Mouse (Mus musculus) stomach, postnatal 0 days (tissue): ENCODE measurements at regions not wholly inside any gene's neighbourhood (a gene's known extent, or its start where the extent isn't known, plus 50 kb on each side); places are given as distances from the start of the nearest gene placed in this dataset.

ENCODE experiments used
- ATAC-seq: fragments of 200-750 bp; cut with Nextera tagmentation; 2 replicates; pipeline ENCODE4 v1.8.0; 2017; ENCODE audit not compliant: low FRiP score, low TSS enrichment
- DNase-seq: peaks from one replicate; pipeline ENCODE4 v3.0.0-alpha.2; 2016; ENCODE audit warnings: low spot score
- H3K27ac ChIP-seq: fragments of 300-500 bp; sonication (generic); replicated peaks from 2 replicates; pipeline ENCODE4 v1.5.1; 2014; ENCODE audit warnings: mild to moderate bottlenecking, control low read depth
- H3K27me3 ChIP-seq: fragments of 300-500 bp; sonication (generic); 2 replicates; pipeline ENCODE4 v1.6.1; 2014; ENCODE audit warnings: low read length; ENCODE audit not compliant: control insufficient read depth, insufficient read depth
- H3K36me3 ChIP-seq: fragments of 300-500 bp; sonication (generic); 2 replicates; pipeline ENCODE4 v1.6.1; 2014; ENCODE audit warnings: low read length, mixed read lengths; ENCODE audit not compliant: control insufficient read depth, insufficient read depth
- H3K4me1 ChIP-seq: fragments of 300-500 bp; sonication (generic); replicated peaks from 2 replicates; pipeline ENCODE4 v1.6.1; 2014; ENCODE audit warnings: antibody characterized with exemption; ENCODE audit not compliant: control insufficient read depth, insufficient read depth
- H3K4me2 ChIP-seq: fragments of 300-500 bp; sonication (generic); replicated peaks from 2 replicates; pipeline ENCODE4 v1.6.1; 2014; ENCODE audit warnings: low read depth, mild to moderate bottlenecking, control low read depth, moderate library complexity
- H3K4me3 ChIP-seq: fragments of 300-500 bp; sonication (generic); 2 replicates; pipeline ENCODE4 v1.5.1; 2014; ENCODE audit warnings: low read depth, low read length, control low read depth
- H3K9ac ChIP-seq: fragments of 300-500 bp; sonication (generic); 2 replicates; pipeline ENCODE4 v1.6.1; 2014; ENCODE audit warnings: mild to moderate bottlenecking, low read length, control low read depth, mixed read lengths
- H3K9me3 ChIP-seq: fragments of 300-500 bp; sonication (generic); 2 replicates; pipeline ENCODE4 v1.6.1; 2016; ENCODE audit warnings: low read length; ENCODE audit not compliant: control insufficient read depth
- CTCF ChIP-seq: IDR thresholded peaks from 2 replicates; pipeline ENCODE4 v1.5.1; 2016; ENCODE audit warnings: antibody characterized with exemption, low read depth, mild to moderate bottlenecking, moderate library complexity
- EP300 ChIP-seq: optimal IDR thresholded peaks from 2 replicates; pipeline ENCODE3; 2016; ENCODE audit warnings: antibody characterized with exemption
- WGBS: fragments of 180-500 bp; shearing (Covaris S2); extraction: QIAGEN DNeasy Blood & Tissue Kit; methylation state at CpG from one replicate; pipeline ENCODE4 v1.1.7; 2014; 5-methylcytosine and 5-hydroxymethylcytosine counted together

DNA sequence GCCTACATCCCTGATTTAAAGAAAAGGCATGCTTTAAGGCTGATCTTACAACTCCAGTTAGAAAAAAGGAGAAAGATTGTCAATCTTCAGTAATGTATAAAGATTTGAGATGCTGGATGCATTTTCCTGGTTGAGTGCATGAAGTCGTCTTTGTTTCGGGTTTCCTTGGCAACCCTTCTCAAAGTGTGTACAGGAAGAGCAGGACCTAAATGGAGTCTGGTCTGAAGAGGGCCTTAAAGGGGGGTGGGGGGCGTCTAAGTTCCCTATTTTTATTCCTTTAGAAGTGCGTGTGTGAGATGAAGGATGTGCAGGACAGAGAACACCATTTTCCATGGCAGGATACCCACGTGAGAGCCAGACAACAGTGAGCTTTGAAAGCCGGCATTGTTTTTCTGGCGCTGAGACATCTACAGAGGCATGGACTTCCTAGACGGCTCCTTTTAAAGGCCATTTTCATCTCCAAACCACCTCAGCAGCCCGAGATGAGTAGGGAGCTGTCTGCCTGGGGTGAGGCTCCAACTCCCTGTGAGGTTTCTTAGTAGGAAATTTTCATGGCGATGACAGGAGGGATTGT is 319.2 kb upstream of the G2e3 start:
- TF ChIP-seq CTCF = no peak
- TF ChIP-seq EP300 = no peak
- WGBS = 55% methylated on average over 10 of the region's 10 CpGs
- no peak for ATAC-seq

DNA sequence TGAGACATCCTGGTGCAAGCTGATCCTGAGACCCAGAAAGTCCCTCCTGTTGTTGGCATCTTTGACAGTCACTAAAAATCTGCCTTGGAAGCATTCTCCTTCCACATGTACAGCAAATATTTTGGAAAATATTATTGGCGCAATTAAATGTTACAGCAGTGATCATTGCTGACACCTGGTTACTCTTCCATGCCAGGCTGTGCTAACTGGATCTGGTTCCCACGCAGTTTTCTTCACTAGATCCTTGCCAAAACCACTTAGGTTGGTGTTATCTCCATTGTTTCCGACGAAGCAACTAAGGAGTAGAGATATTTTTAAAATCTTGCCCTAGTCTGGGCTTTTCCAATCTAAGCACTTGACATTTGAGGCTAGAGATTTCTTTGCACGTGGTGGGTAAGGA is 321.8 kb upstream of the G2e3 start:
- Histone ChIP-seq H3K9me3 (no peaks in the 10 kb centered on the region), H3K27me3 (no peaks in the 10 kb centered on the region), H3K36me3 (no peaks in the 10 kb centered on the region), H3K9ac (no peak overlapping the region), H3K4me3 (no peak overlapping the region), H3K27ac (no peak overlapping the region), H3K4me1 (no peaks in the 10 kb centered on the region), H3K4me2 (no peak overlapping the region)
- ATAC-seq (no peak), DNase-seq (no peak)
- WGBS = 78% methylated on average over 5 of the region's 5 CpGs
- no peak for TF ChIP-seq EP300
- TF ChIP-seq CTCF = no peak

More for the DNA sequence above, 319.2 kb upstream of the G2e3 start:
- no peaks in the 10 kb centered on the region for H3K4me1 ChIP-seq
- no peaks in the 10 kb centered on the region for H3K36me3 ChIP-seq
- no peaks in the 10 kb centered on the region for H3K9me3 ChIP-seq
- no peak for DNase-seq
- H3K9ac ChIP-seq = no peak overlapping the region
- H3K27me3 ChIP-seq = no peaks in the 10 kb centered on the region
- no peak overlapping the region for H3K4me2 ChIP-seq
- H3K27ac ChIP-seq = no peak overlapping the region
- H3K4me3 ChIP-seq = no peak overlapping the region

DNA sequence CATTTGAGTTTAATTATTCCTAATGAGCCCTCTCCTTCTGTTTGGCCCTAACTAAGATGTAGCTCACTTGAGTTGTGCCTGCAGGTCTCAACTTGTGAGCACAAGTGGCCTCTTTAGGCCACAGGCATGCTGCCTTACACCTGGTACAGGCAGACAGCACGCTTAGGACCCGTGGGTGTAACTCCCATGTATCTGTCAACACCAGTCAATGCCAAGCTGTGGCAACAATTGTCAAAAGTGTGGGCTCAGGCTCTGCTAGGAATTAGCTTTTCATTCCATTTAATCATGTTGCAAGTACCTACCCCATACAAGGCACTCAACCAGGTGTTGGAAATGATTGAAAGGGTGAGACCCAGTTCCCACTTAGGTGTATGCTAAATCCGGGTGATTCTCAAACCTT is 322.3 kb upstream of the G2e3 start:
- 65% methylated on average over 3 of the region's 3 CpGs for WGBS
- H3K4me2 ChIP-seq = no peak overlapping the region
- DNase-seq (no peak), ATAC-seq (no peak)
- no peak overlapping the region for H3K9ac ChIP-seq
- no peak overlapping the region for H3K4me3 ChIP-seq
- H3K36me3 ChIP-seq = no peaks in the 10 kb centered on the region
- no peak overlapping the region for H3K27ac ChIP-seq
- no peaks in the 10 kb centered on the region for H3K4me1 ChIP-seq
- H3K27me3 ChIP-seq = no peaks in the 10 kb centered on the region
- no peaks in the 10 kb centered on the region for H3K9me3 ChIP-seq
- TF ChIP-seq CTCF = no peak
- no peak for TF ChIP-seq EP300

DNA sequence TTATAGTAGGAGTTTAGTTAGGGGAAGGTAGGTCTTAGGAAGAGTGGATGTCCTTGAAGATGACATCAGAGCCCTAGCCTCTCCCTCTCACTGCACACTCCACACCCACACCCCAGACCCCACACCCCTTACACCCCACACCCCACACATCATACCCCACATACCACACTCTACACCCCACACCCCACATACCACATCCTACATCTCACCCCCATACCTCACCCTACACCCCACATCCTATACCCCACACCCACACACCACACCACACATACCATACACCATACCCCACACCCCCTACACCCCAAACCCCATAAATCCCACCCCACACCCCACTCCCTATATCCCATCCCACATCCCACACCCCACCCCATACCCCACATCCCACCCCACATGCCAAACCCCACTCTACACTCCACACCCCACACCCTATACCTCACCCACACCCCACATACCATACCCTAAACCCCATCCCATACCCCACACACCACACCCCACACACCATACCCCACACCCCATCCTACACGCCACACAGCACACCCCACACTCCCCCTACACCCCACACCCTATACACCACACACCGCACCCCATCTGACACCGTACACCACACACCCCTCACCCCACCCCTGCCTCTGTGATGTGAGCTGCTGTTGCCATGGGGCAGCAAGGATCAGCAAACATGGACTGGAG is 323.7 kb upstream of the G2e3 start:
- H3K9me3 ChIP-seq = no peaks in the 10 kb centered on the region

DNA sequence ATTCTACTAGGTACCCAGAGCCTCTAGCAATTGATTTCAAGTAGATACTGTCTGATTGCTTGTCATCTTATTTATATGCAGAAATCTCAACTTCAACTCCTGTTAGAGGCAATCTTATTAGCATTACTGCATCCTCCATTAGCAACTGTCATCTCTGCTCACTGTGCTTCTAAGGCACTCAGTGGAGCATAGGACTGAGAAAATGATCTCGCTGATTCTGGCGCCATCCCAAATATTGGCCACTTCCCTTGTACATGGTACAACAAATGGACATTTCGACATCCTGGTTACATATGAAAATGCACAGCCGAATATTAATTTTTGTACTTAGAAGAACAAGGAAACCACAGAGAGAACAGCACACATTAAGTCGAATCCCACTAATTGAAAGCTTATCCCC is 329.7 kb upstream of the G2e3 start:
- H3K27me3 ChIP-seq = no peaks in the 10 kb centered on the region
- H3K9me3 ChIP-seq = no peaks in the 10 kb centered on the region
- H3K27ac ChIP-seq = no peak overlapping the region
- TF ChIP-seq CTCF = no peak
- no peak for TF ChIP-seq EP300
- ATAC-seq = no peak
- no peak overlapping the region for H3K4me3 ChIP-seq
- H3K4me2 ChIP-seq = no peak overlapping the region
- DNase-seq = no peak
- no peaks in the 10 kb centered on the region for H3K36me3 ChIP-seq
- 82% methylated on average over 5 of the region's 5 CpGs for WGBS
- H3K4me1 ChIP-seq = no peaks in the 10 kb centered on the region
- H3K9ac ChIP-seq = no peak overlapping the region

More for the DNA sequence above, 323.7 kb upstream of the G2e3 start:
- WGBS = 76% methylated on average over 3 of the region's 3 CpGs
- no peak overlapping the region for H3K27ac ChIP-seq
- no peak for TF ChIP-seq CTCF
- TF ChIP-seq EP300 = no peak
- no peak overlapping the region for H3K9ac ChIP-seq
- no peaks in the 10 kb centered on the region for H3K4me1 ChIP-seq
- no peaks in the 10 kb centered on the region for H3K27me3 ChIP-seq
- ATAC-seq (no peak), DNase-seq (no peak)
- H3K4me2 ChIP-seq = no peak overlapping the region
- H3K4me3 ChIP-seq = no peak overlapping the region
- H3K36me3 ChIP-seq = no peaks in the 10 kb centered on the region

DNA sequence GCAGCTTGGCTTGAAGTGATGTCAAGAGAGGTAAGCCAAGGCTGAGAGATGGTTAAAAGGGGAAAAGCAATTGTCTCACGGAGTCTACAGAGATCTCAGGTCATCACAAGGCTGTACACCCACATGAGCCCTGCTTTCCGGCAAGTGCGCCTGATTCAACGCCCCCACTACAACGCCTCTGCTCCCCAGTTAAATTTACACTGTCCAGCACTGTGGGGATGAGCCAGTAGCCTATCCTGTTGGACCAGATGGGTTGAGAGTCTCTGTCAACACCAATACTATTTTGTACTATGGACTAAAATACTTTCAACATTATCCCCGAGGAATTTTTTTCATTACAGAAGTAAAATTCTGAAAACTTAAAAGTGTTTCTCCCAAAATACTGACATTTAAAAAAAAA is 331.8 kb upstream of the G2e3 start:
- no peak overlapping the region for H3K9ac ChIP-seq
- no peak overlapping the region for H3K4me2 ChIP-seq
- H3K9me3 ChIP-seq = no peaks in the 10 kb centered on the region
- 87% methylated on average over 6 of the region's 6 CpGs for WGBS
- no peaks in the 10 kb centered on the region for H3K36me3 ChIP-seq
- H3K27ac ChIP-seq = no peak overlapping the region
- H3K27me3 ChIP-seq = no peaks in the 10 kb centered on the region
- H3K4me1 ChIP-seq = no peaks in the 10 kb centered on the region
- DNase-seq = no peak
- no peak overlapping the region for H3K4me3 ChIP-seq
- no peak for ATAC-seq
- TF ChIP-seq EP300 = no peak
- no peak for TF ChIP-seq CTCF
